Mouse (Mus musculus) urinary bladder, postnatal 0 days (tissue): ENCODE measurements around the gene Mia. TPM values are rescaled to one million over a fixed set of nuclear protein-coding genes. Genes with fewer than 3 reads are reported as not detected.

Source experiments
- microRNA counts: library from miRNA; unstranded; fragments of <30 nt; microRNA quantifications from one replicate; lab custom pipeline; 2016
- microRNA-seq: library from miRNA; unstranded; fragments of <30 nt; microRNA quantifications from one replicate; pipeline ENCODE4, GENCODE M21; 2016
- polyA plus RNA-seq: library from polyadenylated mRNA; unstranded; fragments of >200 nt; fragmentation: Nextera tagmentation; extraction: Ambion mirVana; gene quantifications from 2 replicates; pipeline ENCODE4 v1.2.1, GENCODE M21; 2015

The Mia gene
- 0.49 and 0.75 TPM in 2 replicates for polyA plus RNA-seq

DNA sequence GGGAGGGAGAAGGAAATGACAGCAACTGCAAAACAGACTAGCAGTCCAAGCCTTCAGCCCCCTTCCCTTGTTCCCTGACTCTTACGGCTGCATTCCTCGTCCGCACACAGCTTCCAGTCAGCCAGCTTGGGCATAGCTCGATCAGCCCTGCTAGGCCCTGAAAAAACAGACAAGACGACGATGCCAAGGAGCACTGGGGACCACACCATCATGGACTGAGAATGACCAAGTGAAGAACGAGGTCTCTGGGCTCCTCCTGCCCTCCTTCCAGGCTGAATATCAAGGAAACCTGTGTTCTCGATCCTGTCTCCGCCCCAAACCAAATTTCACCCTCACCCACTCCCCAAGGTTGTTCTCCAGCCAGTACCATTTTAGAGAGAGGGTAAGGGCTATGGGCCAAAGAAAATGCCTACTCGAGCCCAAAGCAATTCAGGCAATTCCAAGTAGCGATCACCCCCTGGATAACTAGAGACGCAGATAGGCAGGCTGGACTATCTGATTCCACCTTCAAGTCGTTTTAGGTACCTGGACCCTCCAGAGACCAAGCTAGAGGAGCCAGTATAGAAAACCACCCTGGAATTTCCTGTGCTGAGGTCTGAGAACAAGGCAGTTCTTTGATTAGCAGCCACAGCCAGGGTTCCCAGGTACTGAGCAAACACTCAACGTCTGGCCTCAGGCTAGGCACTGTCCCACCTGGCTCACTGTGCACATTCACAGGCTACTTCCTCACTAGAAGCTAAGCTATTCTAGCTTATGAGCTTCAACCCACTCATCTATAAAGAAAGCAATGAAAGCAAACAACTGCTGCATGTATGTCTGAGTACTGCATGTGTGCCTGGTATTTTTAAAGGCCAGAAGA lies at the start of gene Mia, which contains the start of gene Gm21983:
TSS of gene Mia (minus strand) at position 321 of the 859 bp plus-strand sequence.
TSS of gene Gm21983 (minus strand) at position 250 of the 859 bp plus-strand sequence.

DNA sequence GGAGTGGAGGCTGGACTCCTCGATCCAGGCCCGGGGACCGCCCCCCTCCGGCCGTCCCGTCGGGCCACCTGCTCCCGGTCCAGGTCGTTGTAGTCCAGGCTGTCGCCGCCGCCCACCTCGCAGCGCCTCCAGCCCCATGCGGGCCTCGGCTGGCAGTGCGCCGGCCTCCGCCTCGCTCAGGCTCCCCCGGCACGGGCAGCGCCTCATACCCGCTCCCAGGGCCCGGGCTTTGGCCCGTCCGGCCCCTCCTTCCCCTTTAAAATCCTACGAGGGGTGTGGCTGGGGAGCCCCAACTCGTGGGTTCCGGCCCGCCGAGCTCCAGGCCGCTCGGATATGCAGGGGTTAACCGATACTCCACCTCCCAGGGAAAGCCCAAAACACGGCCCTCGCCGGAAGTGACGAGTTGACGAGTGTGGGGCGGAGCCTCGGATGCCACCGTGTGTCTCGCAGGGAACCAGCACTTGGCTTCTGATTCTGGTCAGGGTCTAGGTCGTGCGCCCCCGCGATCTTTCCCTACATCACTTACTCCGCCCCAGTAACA lies 47.4 kb upstream of the Mia start, which contains the start of gene Itpkc:
TSS of gene Itpkc (minus strand) at position 381 of the 541 bp plus-strand sequence.

DNA sequence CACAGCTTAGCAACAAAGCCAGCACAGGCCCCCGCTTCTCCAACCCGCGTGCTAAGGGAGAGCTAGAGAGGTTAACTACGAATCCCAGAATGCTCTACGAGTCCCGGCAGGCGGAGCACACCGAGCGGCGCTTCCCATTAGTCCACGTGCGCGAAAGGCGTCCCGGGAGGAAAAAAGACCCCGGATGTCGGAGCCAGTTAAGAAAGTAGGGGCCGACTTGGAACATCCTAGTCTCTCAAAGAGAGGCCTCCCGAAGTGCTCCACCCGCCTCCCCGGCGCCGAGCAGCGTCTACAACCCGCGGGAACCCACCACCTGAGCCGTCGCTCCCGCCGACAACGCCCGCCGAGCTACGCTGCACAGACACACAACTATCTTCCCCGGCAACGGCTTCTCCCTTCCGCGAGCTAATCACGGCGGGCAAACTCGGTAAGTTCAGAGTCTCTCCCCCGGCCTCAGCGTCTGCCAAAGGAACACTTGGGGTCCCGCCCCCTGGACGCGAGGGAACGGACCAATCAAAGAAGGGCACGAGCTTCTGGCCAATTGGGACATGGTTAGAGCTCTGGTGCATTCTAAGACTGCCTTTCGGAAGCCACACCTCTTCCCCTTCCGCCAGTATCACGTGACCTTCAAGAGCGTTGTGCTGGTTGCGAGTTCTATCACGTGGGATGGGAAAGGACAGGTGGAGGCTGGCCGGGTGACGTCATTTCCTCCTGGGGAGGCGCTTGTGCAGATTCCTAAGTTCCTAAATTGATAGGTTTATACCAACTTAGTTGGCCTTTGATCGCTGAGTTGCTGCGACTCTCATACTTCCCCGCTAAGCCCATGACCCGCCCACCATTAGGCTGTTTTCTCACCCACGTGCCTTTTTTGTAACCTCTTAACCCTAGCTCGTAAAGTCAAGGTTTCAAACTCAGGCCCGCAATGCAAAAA lies 15.0 kb upstream of the Mia start, which contains the start of the genes BC024978 and Snrpa:
TSS of gene BC024978 (plus strand) at position 101 of the 931 bp plus-strand sequence.
TSS of gene Snrpa (minus strand) at position 591 of the 931 bp plus-strand sequence.

DNA sequence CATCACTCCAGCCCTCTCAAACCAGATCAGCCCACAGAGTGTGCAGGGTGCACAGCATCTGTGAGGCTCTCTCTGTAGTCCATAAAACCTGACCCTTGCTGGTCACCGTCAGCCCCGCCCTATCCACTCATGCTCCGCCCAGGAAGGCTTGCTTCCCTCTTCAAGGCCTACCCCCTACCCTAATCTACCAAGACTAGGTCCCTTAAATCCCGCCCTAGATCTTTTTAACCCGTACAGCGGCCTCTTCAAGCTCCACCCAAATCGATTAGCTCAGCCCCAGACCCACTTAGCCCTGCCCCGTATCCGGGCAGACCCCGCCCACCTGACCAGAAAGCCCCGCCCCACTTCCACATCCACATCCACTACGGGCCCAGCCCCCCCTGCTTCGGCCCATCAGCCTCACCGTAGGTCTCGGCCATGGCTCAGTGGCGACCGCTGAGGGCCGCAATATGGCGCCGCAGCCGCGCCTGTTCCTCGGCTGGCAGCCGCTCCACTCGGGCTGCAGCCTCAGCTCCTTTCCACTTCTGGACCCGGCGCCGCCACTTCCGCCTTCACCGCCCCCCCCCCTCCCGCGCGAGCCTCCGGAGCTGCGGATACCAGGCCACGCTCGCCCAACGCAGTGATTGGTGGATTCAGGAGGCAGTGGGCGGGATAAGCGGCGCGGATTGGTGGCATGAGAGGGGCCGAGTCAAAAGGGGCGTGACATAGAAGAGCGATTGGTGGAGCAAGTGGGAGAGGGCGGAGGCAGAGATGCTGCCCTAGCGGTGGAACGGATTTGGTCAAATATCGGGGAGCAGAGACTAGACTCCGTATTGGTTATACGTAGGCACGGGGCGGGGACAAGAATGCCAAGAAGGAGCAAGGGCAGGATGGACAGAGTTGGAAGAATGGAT lies 2.4 kb downstream of the Mia start, which contains the start of gene Rab4b:
TSS of gene Rab4b (minus strand) at position 573 of the 893 bp plus-strand sequence.

DNA sequence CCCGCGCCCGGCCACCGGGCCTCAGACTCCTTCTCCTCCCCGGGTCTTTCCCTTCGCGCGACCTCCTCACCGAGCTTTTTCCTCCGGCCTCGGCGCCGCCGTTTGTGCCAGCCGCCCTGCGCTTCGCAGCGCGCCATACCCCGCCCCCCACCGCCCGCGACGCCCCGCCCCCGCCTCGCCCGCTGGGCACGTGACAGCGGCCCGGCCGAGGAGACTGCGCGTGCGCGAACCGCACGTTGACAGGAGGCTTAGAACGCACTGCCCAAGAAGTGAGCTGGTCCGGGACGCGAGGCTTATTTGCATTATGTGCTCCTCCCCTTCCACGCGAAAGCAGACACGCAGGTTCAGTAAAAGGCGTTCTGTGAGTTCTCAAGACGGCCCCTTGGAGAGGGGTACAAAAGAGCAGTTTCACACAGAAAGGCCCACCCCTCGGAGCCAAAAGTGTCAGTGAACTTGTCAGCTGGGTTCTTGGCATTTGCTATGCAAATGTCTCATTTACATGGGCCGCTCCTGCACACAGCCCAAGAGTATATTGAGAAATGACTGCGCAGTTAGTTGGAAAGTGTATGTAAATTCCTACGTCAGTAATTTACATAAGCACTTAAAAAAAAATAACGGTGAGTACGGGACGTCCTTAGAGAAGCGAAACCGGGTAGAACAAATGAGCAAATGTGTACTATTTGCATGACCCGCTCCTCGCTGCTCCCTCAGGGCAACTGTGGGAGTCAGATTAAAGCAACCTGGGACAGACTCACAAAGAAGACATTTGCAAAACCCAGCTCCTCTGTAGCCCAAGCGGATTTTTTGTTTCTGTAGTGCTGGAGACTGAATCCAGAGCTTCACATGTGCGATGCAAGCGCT lies 14.1 kb downstream of the Mia start, which contains the start of gene Egln2:
TSS of gene Egln2 (minus strand) at position 189 of the 861 bp plus-strand sequence.

DNA sequence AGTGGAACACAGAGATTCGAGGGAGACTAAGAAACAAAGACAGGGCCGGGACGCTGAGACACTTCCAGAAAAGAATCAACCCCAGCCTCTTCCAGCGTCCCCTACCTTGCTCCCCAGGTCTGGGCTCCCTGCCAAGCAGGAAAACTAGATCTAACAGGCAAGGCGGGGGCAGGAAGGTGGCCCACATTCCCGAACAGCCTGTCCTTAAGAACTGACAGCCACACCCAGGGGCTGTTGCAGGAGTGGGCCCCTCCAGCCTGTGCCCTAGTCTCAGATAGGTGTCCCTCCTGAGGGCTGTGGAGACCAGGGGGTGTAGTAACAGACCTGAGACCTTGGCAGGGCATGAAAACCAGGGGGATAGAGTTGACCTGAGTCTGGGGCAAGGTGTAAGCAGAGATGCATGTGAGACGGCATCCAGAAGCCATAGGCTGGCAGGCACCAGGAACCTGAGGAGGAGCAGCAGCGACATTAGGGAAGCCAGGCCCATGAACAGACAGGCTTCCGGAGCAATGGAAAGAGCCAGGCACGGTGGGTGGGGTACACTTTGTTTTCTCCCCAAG lies 27.7 kb downstream of the Mia start, which contains the start of gene Cyp2t4:
TSS of gene Cyp2t4 (plus strand) at position 510 of the 560 bp plus-strand sequence.

MicroRNAs within 50 kb of the gene (microRNA counts, 519-probe panel; counts per million panel counts)
- microRNA mmu-miR-1191 (lab: Ali Mortazavi, UCI), result not detected

Small RNAs within 50 kb of the gene (microRNA-seq; reads per million reads assigned to microRNA genes)
- gene Mir1191, result 1.5 reads per million
- not detected for gene Mir3101

Other genes with a start within 250 kb of the Mia start
- not detected in 2 replicates for gene Cyp2a22, start 241.8 kb downstream of the Mia start, polyA plus RNA-seq
- not detected in 2 replicates for gene Cyp2a12, start 152.1 kb downstream of the Mia start, polyA plus RNA-seq
- 1.2 TPM in 2 replicates for gene Cyp2f2, start 61.2 kb downstream of the Mia start, polyA plus RNA-seq
- gene Cyp2t4, start 27.4 kb downstream of the Mia start, polyA plus RNA-seq, result not detected in 2 replicates
- gene Egln2, start 14.4 kb downstream of the Mia start, polyA plus RNA-seq, result 51.9 and 54.2 TPM in 2 replicates
- 78.5 and 84.2 TPM in 2 replicates for gene Rab4b, start 2.3 kb downstream of the Mia start, polyA plus RNA-seq
- not detected in 2 replicates for gene Gm21983, start 71 bp downstream of the Mia start, polyA plus RNA-seq
- 2.2 and 2.4 TPM in 2 replicates for gene BC024978, start 14.6 kb upstream of the Mia start, polyA plus RNA-seq
- 88.1 and 89.0 TPM in 2 replicates for gene Snrpa, start 15.1 kb upstream of the Mia start, polyA plus RNA-seq
- 3.4 and 3.6 TPM in 2 replicates for gene Itpkc, start 47.5 kb upstream of the Mia start, polyA plus RNA-seq
- gene Coq8b, start 51.9 kb upstream of the Mia start, polyA plus RNA-seq, result 13.0 and 14.1 TPM in 2 replicates
- gene Numbl, start 77.3 kb upstream of the Mia start, polyA plus RNA-seq, result 21.1 and 22.5 TPM in 2 replicates
- 100 and 115 TPM in 2 replicates for gene Ltbp4, start 156.5 kb upstream of the Mia start, polyA plus RNA-seq
- 26.1 and 28.3 TPM in 2 replicates for gene Shkbp1, start 174.9 kb upstream of the Mia start, polyA plus RNA-seq
- 0.51 and 1.5 TPM in 2 replicates for gene Gm20479, start 176.3 kb upstream of the Mia start, polyA plus RNA-seq